Mouse (Mus musculus) limb, embryonic 14.5 days (tissue): ENCODE data around the gene Slc31a1. TPM values are rescaled to one million over a fixed set of nuclear protein-coding genes. Genes with fewer than 3 reads are reported as not detected.

Source experiments
- ATAC-seq: fragments of 200-750 bp; cut with Nextera tagmentation; 2 replicates; pipeline ENCODE4 v1.8.0; 2017; ENCODE audit warnings: low read depth, moderate number of reproducible peaks, moderate TSS enrichment; ENCODE audit not compliant: low FRiP score
- DNase-seq: peaks from one replicate; pipeline ENCODE4 v3.0.0-alpha.2; 2015; ENCODE audit warnings: low spot score
- H3K27ac ChIP-seq: fragments of 300-500 bp; sonication (generic); replicated peaks from 2 replicates; pipeline ENCODE4 v1.5.1; 2014; ENCODE audit warnings: low read depth, mild to moderate bottlenecking, low read length, moderate library complexity, mixed read lengths
- H3K27me3 ChIP-seq: fragments of 300-500 bp; sonication (generic); 2 replicates; pipeline ENCODE4 v1.6.1; 2014; ENCODE audit warnings: low read length, mixed read lengths; ENCODE audit not compliant: control insufficient read depth, insufficient read depth
- H3K36me3 ChIP-seq: fragments of 300-500 bp; sonication (generic); 2 replicates; pipeline ENCODE4 v1.6.1; 2014; ENCODE audit warnings: mild to moderate bottlenecking, low read length, moderate library complexity, mixed read lengths; ENCODE audit not compliant: control insufficient read depth, insufficient read depth
- H3K4me1 ChIP-seq: fragments of 300-500 bp; sonication (generic); 2 replicates; pipeline ENCODE4 v1.6.1; 2014; ENCODE audit warnings: antibody characterized with exemption, low read length, mixed read lengths; ENCODE audit not compliant: control insufficient read depth, insufficient read depth
- H3K4me2 ChIP-seq: fragments of 300-500 bp; sonication (generic); replicated peaks from 2 replicates; pipeline ENCODE4 v1.6.1; 2014; ENCODE audit warnings: low read depth, mild to moderate bottlenecking, low read length, moderate library complexity; ENCODE audit not compliant: severe bottlenecking
- H3K4me3 ChIP-seq: fragments of 300-500 bp; sonication (generic); replicated peaks from 2 replicates; pipeline ENCODE4 v1.5.1; 2014; ENCODE audit warnings: low read length
- H3K9ac ChIP-seq: fragments of 300-500 bp; sonication (generic); 2 replicates; pipeline ENCODE4 v1.6.1; 2014; ENCODE audit warnings: mild to moderate bottlenecking, low read depth, low read length, moderate library complexity; ENCODE audit not compliant: severe bottlenecking
- H3K9me3 ChIP-seq: fragments of 300-500 bp; sonication (generic); 2 replicates; pipeline ENCODE4 v1.6.1; 2016; ENCODE audit warnings: low read length; ENCODE audit not compliant: control insufficient read depth
- POLR2A ChIP-seq: fragments of 200-500 bp; IDR thresholded peaks from 2 replicates; pipeline ENCODE4 v1.8.0; 2012; ENCODE audit warnings: inconsistent platforms, mild to moderate bottlenecking, moderate library complexity, borderline replicate concordance; ENCODE audit not compliant: insufficient read depth, insufficient read length; ENCODE audit errors: extremely low read depth
- WGBS: fragments of 180-500 bp; shearing (Covaris S2); extraction: QIAGEN DNeasy Blood & Tissue Kit; methylation state at CpG from one replicate; pipeline ENCODE4 v1.1.7; 2014; 5-methylcytosine and 5-hydroxymethylcytosine counted together
- polyA plus RNA-seq, 2 experiments: library from polyadenylated mRNA; depleted of rRNA in 1 of 2; stranded (reverse) in 1 of 2; unstranded in 1 of 2; fragments of >200 nt; fragmentation: Nextera tagmentation in 1 of 2; extraction: Ambion mirVana in 1 of 2; gene quantifications; 2 replicates each; pipeline versions ENCODE4 v1.2.1 to v1.2.3; 2012 to 2014

The Slc31a1 gene
- polyA plus RNA-seq, 2 experiments, result 33.3 to 45.0 TPM

GRCm38 (mm10) chr4:62383207-62383606 lies 22.7 kb downstream of the Slc31a1 start:
- ATAC-seq (no peak), DNase-seq (no peak)
- no peak overlapping the region for H3K4me3 ChIP-seq
- no peak overlapping the region for H3K4me2 ChIP-seq
- H3K27ac ChIP-seq, result no peak overlapping the region
- no peaks in the 10 kb centered on the region for H3K9me3 ChIP-seq
- no peak for TF ChIP-seq POLR2A
- peaks cover 10% of the 10 kb centered on the region; the same call in 1 of the 2 replicates for H3K36me3 ChIP-seq
- no peaks in the 10 kb centered on the region for H3K27me3 ChIP-seq
- H3K4me1 ChIP-seq, result no peaks in the 10 kb centered on the region
- H3K9ac ChIP-seq, result no peak overlapping the region
- WGBS, result 82% methylated on average over 6 of the region's 6 CpGs

GRCm38 (mm10) chr4:62383752-62384151 lies 23.2 kb downstream of the Slc31a1 start:
- 87% methylated on average over 7 of the region's 7 CpGs for WGBS
- ATAC-seq, result no peak

GRCm38 (mm10) chr4:62384159-62384558 lies 23.6 kb downstream of the Slc31a1 start:
- Histone ChIP-seq H3K27me3 (no peaks in the 10 kb centered on the region), H3K9me3 (no peaks in the 10 kb centered on the region), H3K27ac (no peak overlapping the region), H3K4me3 (no peak overlapping the region), H3K4me2 (no peak overlapping the region), H3K9ac (no peak overlapping the region), H3K36me3 (peaks cover 19% of the 10 kb centered on the region), H3K4me1 (no peaks in the 10 kb centered on the region)
- DNase-seq (no peak), ATAC-seq (no peak)
- 88% methylated on average over 1 of the region's 1 CpGs for WGBS
- TF ChIP-seq POLR2A, result no peak

More at GRCm38 (mm10) chr4:62383752-62384151, 23.2 kb downstream of the Slc31a1 start:
- Histone ChIP-seq H3K9me3 (no peaks in the 10 kb centered on the region), H3K27me3 (no peaks in the 10 kb centered on the region), H3K4me3 (no peak overlapping the region), H3K36me3 (peaks cover 15% of the 10 kb centered on the region), H3K27ac (no peak overlapping the region), H3K4me2 (no peak overlapping the region), H3K4me1 (no peaks in the 10 kb centered on the region), H3K9ac (no peak overlapping the region)
- TF ChIP-seq POLR2A, result no peak
- no peak for DNase-seq

- H3K27me3 ChIP-seq, result no peaks in the 10 kb centered on the region
- H3K27ac ChIP-seq, result no peak overlapping the region
- no peak for DNase-seq
- no peak overlapping the region for H3K9ac ChIP-seq
- no peaks in the 10 kb centered on the region for H3K4me1 ChIP-seq
- no peaks in the 10 kb centered on the region for H3K9me3 ChIP-seq
- H3K4me3 ChIP-seq, result no peak overlapping the region
- peaks cover 25% of the 10 kb centered on the region for H3K36me3 ChIP-seq
- WGBS, result 90% methylated on average over 7 of the region's 7 CpGs
- no peak overlapping the region for H3K4me2 ChIP-seq
- TF ChIP-seq POLR2A, result no peak
- no peak for ATAC-seq
These were observed 24.9 kb downstream of the Slc31a1 start for GRCm38 (mm10) chr4:62385439-62385838.

- H3K27me3 ChIP-seq, result no peaks in the 10 kb centered on the region
- no peak overlapping the region for H3K4me2 ChIP-seq
- DNase-seq (no peak), ATAC-seq (no peak)
- peaks cover 48% of the 10 kb centered on the region for H3K36me3 ChIP-seq
- no peak overlapping the region for H3K27ac ChIP-seq
- no peak overlapping the region for H3K4me3 ChIP-seq
- H3K4me1 ChIP-seq, result no peaks in the 10 kb centered on the region
- no peak for TF ChIP-seq POLR2A
- WGBS, result 86% methylated on average over 5 of the region's 5 CpGs
- no peaks in the 10 kb centered on the region for H3K9me3 ChIP-seq
- no peak overlapping the region for H3K9ac ChIP-seq
These were observed 29.3 kb downstream of the Slc31a1 start for GRCm38 (mm10) chr4:62389592-62390512.
